Mouse (Mus musculus) thymus, adult 2 months (tissue): Measurements from ENCODE around the gene Med26.

Experiments
- CTCF ChIP-seq: fragments of 200-500 bp; IDR thresholded peaks from 2 replicates; pipeline ENCODE4 v1.5.1; 2012; ENCODE audit warnings: mild to moderate bottlenecking, control low read depth, low read length, moderate library complexity, borderline replicate concordance; ENCODE audit not compliant: control insufficient read depth, poor library complexity, insufficient read depth; ENCODE audit errors: extremely low read depth
- POLR2A ChIP-seq: fragments of 200-500 bp; IDR thresholded peaks from 2 replicates; pipeline ENCODE4 v1.6.1; 2012; ENCODE audit warnings: mild to moderate bottlenecking, low read length, control low read depth, moderate library complexity; ENCODE audit not compliant: control insufficient read depth, poor library complexity, insufficient read depth; ENCODE audit errors: extremely low read depth

- no peak for TF ChIP-seq CTCF
- no peak for TF ChIP-seq POLR2A
Measured at GRCm38 (mm10) chr8:72588865-72589264, 40.8 kb upstream of the Med26 start.
